Mouse (Mus musculus) small intestine, adult 2 months (tissue): ENCODE measurements around the gene Pipox. TPM values are rescaled to one million over a fixed set of nuclear protein-coding genes. Genes with fewer than 3 reads are reported as not detected.

Experiments
- H3K27ac ChIP-seq: fragments of 200-500 bp; 2 replicates; pipeline ENCODE4 v1.5.1; 2012; ENCODE audit warnings: low read depth, low read length, control low read depth, inconsistent platforms; ENCODE audit not compliant: insufficient read depth
- H3K27me3 ChIP-seq: fragments of 200-500 bp; 2 replicates; pipeline ENCODE4 v1.6.1; 2012; ENCODE audit warnings: mild to moderate bottlenecking, moderate library complexity, low read length, inconsistent platforms; ENCODE audit not compliant: control insufficient read depth, insufficient read depth
- H3K36me3 ChIP-seq: fragments of 200-500 bp; 2 replicates; pipeline ENCODE4 v1.6.1; 2012; ENCODE audit warnings: mild to moderate bottlenecking, low read length, control low read depth, inconsistent platforms; ENCODE audit not compliant: control insufficient read depth, insufficient read depth
- H3K4me1 ChIP-seq: fragments of 200-500 bp; 2 replicates; pipeline ENCODE4 v1.6.1; 2012; ENCODE audit warnings: low read length, inconsistent platforms, mixed read lengths; ENCODE audit not compliant: control insufficient read depth, insufficient read depth, insufficient read length
- H3K4me3 ChIP-seq: fragments of 200-500 bp; 2 replicates; pipeline ENCODE4 v1.5.1; 2012; ENCODE audit warnings: low read depth, mild to moderate bottlenecking, control low read depth, inconsistent platforms, low read length, moderate library complexity
- CTCF ChIP-seq: fragments of 200-500 bp; IDR thresholded peaks from 2 replicates; pipeline ENCODE4 v1.5.1; 2012; ENCODE audit warnings: low read depth, mild to moderate bottlenecking, control low read depth, inconsistent platforms, low read length, moderate library complexity, mixed read lengths; ENCODE audit not compliant: insufficient replicate concordance, insufficient read length; ENCODE audit errors: extremely low read depth
- POLR2A ChIP-seq: fragments of 200-500 bp; IDR thresholded peaks from 2 replicates; pipeline ENCODE4 v1.6.1; 2012; ENCODE audit warnings: low read depth, mild to moderate bottlenecking, control low read depth, inconsistent platforms, low read length, moderate library complexity
- WGBS: fragments of 180-500 bp; shearing (Covaris S2); methylation state at CpG from one replicate; pipeline ENCODE4 v1.1.7; 2018; 5-methylcytosine and 5-hydroxymethylcytosine counted together
- polyA plus RNA-seq: library from polyadenylated mRNA; depleted of rRNA; stranded (reverse); fragments of >200 nt; gene quantifications from 2 replicates; pipeline ENCODE4 v1.2.3, GENCODE M21; 2012; rRNA removed

Gene Pipox
- polyA plus RNA-seq: 7.3 and 13.8 TPM in 2 replicates

DNA sequence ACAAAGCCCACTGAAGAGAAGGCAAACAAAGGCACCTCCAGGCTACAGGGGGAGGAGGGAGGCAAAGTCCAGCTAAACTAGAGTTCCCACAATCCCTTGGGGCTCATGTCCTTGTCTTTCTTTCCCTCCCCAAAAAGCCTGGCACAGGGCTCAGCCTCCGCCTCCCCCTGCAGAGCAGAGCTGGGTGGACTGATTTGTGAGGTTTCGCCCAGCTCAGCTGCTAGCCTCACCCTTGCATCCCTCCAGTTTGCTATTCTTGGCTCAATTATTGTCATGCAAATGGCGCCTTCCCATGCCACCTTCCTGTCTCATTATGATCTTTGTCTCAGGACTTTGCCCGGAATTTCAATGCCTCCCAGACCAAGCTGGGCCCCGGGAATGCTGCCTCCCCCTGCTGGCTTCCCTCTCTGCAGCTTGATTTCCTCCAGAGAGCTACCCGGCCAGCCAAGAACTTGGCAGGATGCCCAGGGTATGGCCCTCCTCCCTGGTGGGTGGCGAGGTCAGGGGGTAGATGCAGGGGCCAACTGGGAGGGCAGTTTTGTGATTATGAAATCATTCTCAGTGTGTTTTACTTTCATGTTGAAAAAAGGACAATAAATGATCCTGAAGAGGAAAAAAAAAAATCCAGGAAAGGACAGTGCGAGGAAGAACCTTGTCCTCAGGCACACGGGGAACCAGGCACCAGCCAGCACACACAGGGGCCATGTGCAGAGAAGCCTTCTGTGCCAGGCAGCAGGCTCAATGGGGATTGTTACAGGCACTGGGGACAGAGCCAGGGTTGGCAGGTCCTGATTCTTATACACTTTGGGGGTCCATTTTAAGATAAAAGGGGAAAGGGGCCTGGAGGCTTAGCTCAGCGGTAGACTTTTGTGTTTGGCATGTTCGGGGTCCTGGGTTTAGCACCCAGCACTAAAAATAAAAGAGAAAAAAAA, at the start of gene Pipox:
Pipox (minus strand) TSS at position 310 of the 932 bp plus-strand sequence.
- TF ChIP-seq POLR2A (no peak), CTCF (peak; percentile 45; the same call in 1 of the 2 replicates)
- Histone ChIP-seq H3K27ac (peak within 1 kb of the TSS; percentile 88), H3K4me1 (peaks cover 20% of the 10 kb centered on the region), H3K27me3 (no peaks in the 10 kb centered on the region), H3K4me3 (peak within 1 kb of the TSS; percentile 59), H3K36me3 (no peaks in the 10 kb centered on the region; the same call in 1 of the 2 replicates)
- 13% methylated on average over 11 of the region's 11 CpGs for whole genome bisulfite sequencing

DNA sequence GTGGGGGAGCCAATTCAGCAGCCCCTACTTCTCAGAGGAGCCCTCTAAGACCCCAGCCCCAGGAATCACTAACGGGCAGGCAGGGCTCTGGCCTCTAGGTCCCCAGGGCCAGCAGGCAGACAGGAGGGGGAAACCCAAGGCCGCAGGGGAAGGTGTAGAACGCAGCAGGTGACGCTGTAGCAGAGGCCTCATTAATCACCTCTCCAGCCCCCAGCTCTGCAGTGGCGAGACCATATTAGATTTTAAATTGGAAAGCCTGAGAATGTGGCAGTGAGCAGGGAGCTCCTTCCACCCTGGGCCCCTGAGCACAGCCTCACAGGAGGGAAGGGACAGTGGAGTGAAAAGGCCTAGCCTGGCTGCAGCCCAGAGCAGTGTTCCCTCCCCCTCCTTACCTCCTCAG, 48.3 kb upstream of the Pipox start:
- H3K4me1 ChIP-seq: no peaks in the 10 kb centered on the region
- H3K4me3 ChIP-seq: no peak overlapping the region
- no peak for TF ChIP-seq CTCF
- no peak for TF ChIP-seq POLR2A
- WGBS: 51% methylated on average over 5 of the region's 5 CpGs
- no peaks in the 10 kb centered on the region for H3K36me3 ChIP-seq
- no peaks in the 10 kb centered on the region for H3K27me3 ChIP-seq
- H3K27ac ChIP-seq: no peak overlapping the region

- Histone ChIP-seq H3K27me3 (peaks cover 32% of the 10 kb centered on the region), H3K36me3 (no peaks in the 10 kb centered on the region), H3K27ac (no peak overlapping the region), H3K4me1 (no peaks in the 10 kb centered on the region), H3K4me3 (no peak overlapping the region)
- 10% methylated on average over 4 of the region's 4 CpGs for WGBS
- TF ChIP-seq POLR2A: no peak
- no peak for TF ChIP-seq CTCF
Observed at GRCm38 (mm10) chr11:77937649-77938410, 43.9 kb upstream of the Pipox start.

- no peak for TF ChIP-seq POLR2A
- Histone ChIP-seq H3K4me3 (no peak overlapping the region), H3K27me3 (peaks cover 42% of the 10 kb centered on the region), H3K4me1 (no peaks in the 10 kb centered on the region), H3K36me3 (no peaks in the 10 kb centered on the region), H3K27ac (no peak overlapping the region)
- 5% methylated on average over 8 of the region's 8 CpGs for WGBS
Observed at GRCm38 (mm10) chr11:77936846-77937245, 43.0 kb upstream of the Pipox start.

DNA sequence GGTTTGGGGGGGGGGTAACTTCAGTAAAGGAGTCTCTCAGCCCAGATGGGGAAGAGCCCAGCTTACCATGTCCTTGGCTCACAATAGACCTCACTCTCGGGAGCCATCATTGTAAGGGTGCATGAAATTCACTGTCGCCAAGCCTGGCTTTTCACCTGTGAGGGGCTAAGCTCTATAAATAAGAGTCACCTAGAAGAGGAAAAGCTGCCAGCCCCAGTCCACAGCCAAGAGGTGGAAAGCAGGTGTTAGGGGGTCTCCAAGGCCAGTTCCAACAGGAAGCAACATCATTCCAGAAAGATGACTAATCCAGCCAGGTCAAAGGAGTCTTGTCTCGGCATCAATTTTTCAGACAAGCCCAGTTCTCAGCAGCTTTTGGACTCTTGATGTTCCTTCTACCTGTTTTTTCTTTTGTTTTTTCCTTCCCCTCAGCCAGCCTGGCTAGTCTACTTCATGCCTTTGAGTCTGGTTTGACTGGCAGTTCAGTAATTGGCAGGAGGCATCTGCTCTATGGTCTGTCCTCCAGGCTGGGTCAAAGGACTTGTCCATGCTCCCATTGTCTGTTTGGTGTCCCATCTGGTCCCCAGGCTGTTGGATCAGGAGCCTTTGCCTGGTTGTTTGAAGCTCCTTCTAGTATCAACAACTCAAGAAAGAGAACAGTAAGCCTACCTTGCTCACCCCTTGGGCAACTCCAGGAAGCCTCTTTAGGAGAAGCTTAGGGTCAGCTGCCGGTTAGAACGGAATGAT, 40.8 kb upstream of the Pipox start:
- Histone ChIP-seq H3K36me3 (no peaks in the 10 kb centered on the region), H3K4me3 (no peak overlapping the region), H3K27me3 (peaks cover 63% of the 10 kb centered on the region), H3K27ac (no peak overlapping the region), H3K4me1 (peaks cover 5% of the 10 kb centered on the region)
- TF ChIP-seq CTCF: no peak
- TF ChIP-seq POLR2A: no peak
- 46% methylated on average over 5 of the region's 5 CpGs for WGBS

- Histone ChIP-seq H3K36me3 (no peaks in the 10 kb centered on the region), H3K27ac (no peak overlapping the region), H3K27me3 (peaks cover 66% of the 10 kb centered on the region), H3K4me1 (peaks cover 5% of the 10 kb centered on the region), H3K4me3 (no peak overlapping the region)
- TF ChIP-seq CTCF (no peak), POLR2A (no peak)
- 6% methylated on average over 4 of the region's 4 CpGs for WGBS
Observed at GRCm38 (mm10) chr11:77934111-77934521, 40.2 kb upstream of the Pipox start.
